Mouse (Mus musculus) intestine, embryonic 15.5 days (tissue): ENCODE measurements at regions not wholly inside any gene's neighbourhood (a gene's known extent, or its start where the extent isn't known, plus 50 kb on each side); places are given as distances from the start of the nearest gene placed in this dataset.
"Not testable (repeated sequence)": the region's sequence is repeated elsewhere in the genome, so short reads cannot be mapped to it uniquely, and the experiment has no call there.

Experiments
- ATAC-seq: fragments of 200-750 bp; cut with Nextera tagmentation; 2 replicates; pipeline ENCODE4 v1.8.0; 2017; ENCODE audit warnings: moderate TSS enrichment, moderate library complexity
- H3K27ac ChIP-seq: fragments of 300-500 bp; sonication (generic); 2 replicates; pipeline ENCODE4 v1.5.1; 2015; ENCODE audit warnings: mild to moderate bottlenecking, inconsistent platforms
- H3K27me3 ChIP-seq: fragments of 300-500 bp; sonication (generic); replicated peaks from 2 replicates; pipeline ENCODE4 v1.6.1; 2015; ENCODE audit warnings: inconsistent platforms
- H3K36me3 ChIP-seq: fragments of 300-500 bp; sonication (generic); 2 replicates; pipeline ENCODE4 v1.6.1; 2015; ENCODE audit warnings: inconsistent platforms
- H3K4me1 ChIP-seq: fragments of 300-500 bp; sonication (generic); replicated peaks from 2 replicates; pipeline ENCODE4 v1.6.1; 2015; ENCODE audit warnings: inconsistent platforms
- H3K4me2 ChIP-seq: fragments of 300-500 bp; sonication (generic); replicated peaks from 2 replicates; pipeline ENCODE4 v1.6.1; 2015; ENCODE audit warnings: mild to moderate bottlenecking, inconsistent platforms
- H3K4me3 ChIP-seq: fragments of 300-500 bp; sonication (generic); replicated peaks from 2 replicates; pipeline ENCODE4 v1.5.1; 2015; ENCODE audit warnings: inconsistent platforms
- H3K9ac ChIP-seq: fragments of 300-500 bp; sonication (generic); 2 replicates; pipeline ENCODE4 v1.6.1; 2015; ENCODE audit warnings: inconsistent platforms
- H3K9me3 ChIP-seq: fragments of 300-500 bp; sonication (generic); 2 replicates; pipeline ENCODE4 v1.6.1; 2016; ENCODE audit warnings: inconsistent platforms
- WGBS: fragments of 180-500 bp; shearing (Covaris S2); methylation state at CpG from one replicate; pipeline ENCODE4 v1.1.7; 2015; 5-methylcytosine and 5-hydroxymethylcytosine counted together

GRCm38 (mm10) chr9:43857988-43858387 is 114.2 kb downstream of the Nectin1 start:
- ATAC-seq = no peak
- Histone ChIP-seq H3K4me2 (no peak overlapping the region), H3K27ac (no peak overlapping the region), H3K27me3 (peaks cover 9% of the 10 kb centered on the region), H3K36me3 (no peaks in the 10 kb centered on the region), H3K9me3 (no peaks in the 10 kb centered on the region), H3K4me1 (no peaks in the 10 kb centered on the region), H3K9ac (no peak overlapping the region), H3K4me3 (no peak overlapping the region)
- 10% methylated on average over 2 of the region's 2 CpGs for WGBS

GRCm38 (mm10) chr9:43858761-43859160 is 115.0 kb downstream of the Nectin1 start:
- no peak for ATAC-seq
- Histone ChIP-seq H3K36me3 (no peaks in the 10 kb centered on the region), H3K9me3 (no peaks in the 10 kb centered on the region), H3K9ac (no peak overlapping the region), H3K27me3 (peaks cover 13% of the 10 kb centered on the region), H3K4me1 (peaks cover 3% of the 10 kb centered on the region), H3K4me2 (no peak overlapping the region), H3K27ac (no peak overlapping the region), H3K4me3 (no peak overlapping the region)
- WGBS = 33% methylated on average over 6 of the region's 6 CpGs

- no peak for ATAC-seq
- H3K27ac ChIP-seq = no peak overlapping the region
- peaks cover 9% of the 10 kb centered on the region for H3K4me1 ChIP-seq
- whole genome bisulfite sequencing = 96% methylated on average over 2 of the region's 2 CpGs
- no peak overlapping the region for H3K9ac ChIP-seq
- H3K4me3 ChIP-seq = no peak overlapping the region
- H3K27me3 ChIP-seq = peaks cover 22% of the 10 kb centered on the region
- H3K4me2 ChIP-seq = no peak overlapping the region
- no peaks in the 10 kb centered on the region for H3K9me3 ChIP-seq
- no peaks in the 10 kb centered on the region for H3K36me3 ChIP-seq
Observed at GRCm38 (mm10) chr9:43860264-43860663, 116.5 kb downstream of the Nectin1 start.

DNA sequence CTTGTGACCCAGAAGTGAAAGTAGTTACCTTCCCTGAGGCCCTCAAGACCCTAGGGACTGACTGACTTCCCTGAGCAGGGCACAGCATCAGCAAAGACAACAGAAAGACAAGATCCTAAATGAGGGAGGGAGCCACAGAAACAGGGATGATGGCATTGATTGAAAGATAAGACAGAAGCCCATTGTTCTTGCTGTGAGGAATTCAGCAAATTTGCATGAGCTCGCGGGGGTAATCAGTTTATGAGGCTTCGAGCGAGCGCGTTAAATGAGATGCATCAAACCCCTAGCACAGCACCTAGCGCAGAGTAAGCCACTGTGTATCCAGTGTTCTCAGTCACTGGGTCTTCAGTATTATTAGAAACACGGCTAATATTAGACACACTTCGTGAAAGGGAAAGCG is 117.6 kb downstream of the Nectin1 start:
- Histone ChIP-seq H3K4me1 (peaks cover 9% of the 10 kb centered on the region), H3K27ac (no peak overlapping the region), H3K4me2 (no peak overlapping the region), H3K9me3 (no peaks in the 10 kb centered on the region), H3K36me3 (no peaks in the 10 kb centered on the region), H3K27me3 (peaks cover 22% of the 10 kb centered on the region), H3K4me3 (no peak overlapping the region), H3K9ac (no peak overlapping the region)
- ATAC-seq = no peak
- 32% methylated on average over 10 of the region's 10 CpGs for WGBS

- H3K27ac ChIP-seq, H3K9ac ChIP-seq, H3K9me3 ChIP-seq, H3K4me3 ChIP-seq, H3K4me1 ChIP-seq, H3K36me3 ChIP-seq, H3K4me2 ChIP-seq, ATAC-seq: not testable (repeated sequence)
- WGBS = 12% methylated on average over 11 of the region's 11 CpGs
- H3K27me3 ChIP-seq = peaks cover 22% of the 10 kb centered on the region
Observed at GRCm38 (mm10) chr9:43862034-43862433, 118.2 kb downstream of the Nectin1 start.

DNA sequence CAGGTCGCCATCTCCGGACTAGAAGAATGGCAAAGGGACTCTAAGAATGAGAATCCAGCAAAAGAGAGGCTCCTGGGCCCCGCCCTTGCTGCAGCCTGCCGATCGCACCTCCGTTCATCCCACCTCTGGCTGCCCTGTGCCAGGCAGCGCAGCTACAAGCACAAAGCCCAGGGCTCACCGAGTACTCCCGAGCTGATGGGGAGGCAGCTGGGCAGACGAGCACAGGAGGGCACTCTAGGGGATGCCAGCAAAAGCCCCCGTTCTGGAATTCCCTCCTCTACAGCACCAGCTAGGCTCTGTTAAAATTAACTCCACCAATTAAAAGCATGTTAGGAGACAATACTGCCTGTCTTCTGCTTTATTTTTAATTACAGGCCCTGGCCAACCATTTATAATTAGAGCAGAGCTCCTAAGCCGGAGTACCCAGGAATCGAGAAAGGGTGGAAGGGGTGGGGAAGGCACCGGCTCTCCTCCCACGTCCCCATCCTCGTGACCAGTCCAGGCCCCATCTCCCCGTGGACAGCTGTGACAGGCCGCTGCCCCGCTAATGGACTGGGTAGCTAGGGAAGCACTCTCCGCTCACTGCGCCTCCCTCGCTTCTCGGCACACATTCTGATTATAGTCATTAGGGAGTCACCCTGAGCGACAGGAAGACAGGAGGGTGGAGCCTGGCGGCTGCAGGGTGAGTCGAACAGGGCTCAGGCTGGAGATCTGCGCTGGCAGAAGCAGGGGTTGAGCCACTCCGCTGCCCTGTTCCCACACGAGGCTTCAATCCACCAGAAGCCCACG is 120.0 kb downstream of the Nectin1 start:
- peaks cover 9% of the 10 kb centered on the region for H3K4me1 ChIP-seq
- peak; percentile 47; the same call in 1 of the 2 replicates for ATAC-seq
- no peak overlapping the region for H3K4me3 ChIP-seq
- H3K4me2 ChIP-seq = peak overlapping the region; percentile 53
- no peak overlapping the region for H3K9ac ChIP-seq
- H3K36me3 ChIP-seq = no peaks in the 10 kb centered on the region
- H3K27ac ChIP-seq = no peak overlapping the region
- H3K9me3 ChIP-seq = no peaks in the 10 kb centered on the region
- peaks cover 22% of the 10 kb centered on the region for H3K27me3 ChIP-seq
- 5% methylated on average over 30 of the region's 30 CpGs for WGBS

DNA sequence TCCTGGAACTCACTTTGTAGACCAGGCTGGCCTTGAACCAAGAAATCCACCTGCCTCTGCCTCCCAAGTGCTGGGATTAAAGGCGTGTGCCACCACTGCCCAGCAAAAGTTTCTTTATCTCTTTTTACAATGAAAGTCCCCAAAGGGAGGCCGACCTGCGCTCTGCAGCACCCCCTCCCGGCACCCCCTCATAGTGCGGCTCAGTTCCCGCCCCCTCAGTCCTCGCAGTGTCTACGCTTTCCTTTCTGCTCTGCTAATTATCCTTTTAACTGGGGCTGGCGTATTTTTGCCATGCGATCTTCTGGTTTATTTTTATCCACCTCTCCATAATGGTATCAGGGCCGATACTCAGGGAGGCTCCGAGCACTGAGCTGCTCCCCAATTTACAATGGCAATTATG is 123.0 kb downstream of the Nectin1 start:
- WGBS = 81% methylated on average over 12 of the region's 12 CpGs
- Histone ChIP-seq H3K36me3 (no peaks in the 10 kb centered on the region), H3K27me3 (peaks cover 22% of the 10 kb centered on the region), H3K9me3 (no peaks in the 10 kb centered on the region), H3K4me3 (no peak overlapping the region), H3K9ac (no peak overlapping the region), H3K4me2 (no peak overlapping the region), H3K27ac (no peak overlapping the region), H3K4me1 (peaks cover 9% of the 10 kb centered on the region)
- no peak for ATAC-seq

DNA sequence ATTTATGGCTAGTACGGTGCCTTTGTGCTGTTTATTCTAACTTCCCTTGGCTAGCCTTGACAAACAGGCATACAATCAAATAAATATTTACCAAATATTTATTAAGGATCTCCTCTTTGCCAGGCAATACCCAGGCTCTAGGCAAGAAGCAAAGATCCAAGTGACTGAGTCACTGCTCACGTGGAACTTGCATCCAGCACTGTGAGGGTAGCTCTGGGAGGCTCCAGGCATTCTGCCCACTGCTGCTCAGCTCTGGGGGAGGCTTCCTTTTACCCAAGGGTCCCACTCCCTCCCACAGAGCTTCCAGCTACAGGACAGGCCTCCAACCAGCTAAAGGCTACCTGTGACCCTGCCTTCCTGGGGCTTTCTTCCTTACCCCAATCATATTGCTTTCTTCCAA is 130.1 kb downstream of the Nectin1 start:
- peaks cover 10% of the 10 kb centered on the region for H3K27me3 ChIP-seq
- no peaks in the 10 kb centered on the region for H3K9me3 ChIP-seq
- no peak overlapping the region for H3K4me3 ChIP-seq
- no peak overlapping the region for H3K4me2 ChIP-seq
- no peak for ATAC-seq
- no peak overlapping the region for H3K9ac ChIP-seq
- 75% methylated on average over 2 of the region's 2 CpGs for WGBS
- no peaks in the 10 kb centered on the region for H3K36me3 ChIP-seq
- no peak overlapping the region for H3K27ac ChIP-seq
- H3K4me1 ChIP-seq = no peaks in the 10 kb centered on the region

DNA sequence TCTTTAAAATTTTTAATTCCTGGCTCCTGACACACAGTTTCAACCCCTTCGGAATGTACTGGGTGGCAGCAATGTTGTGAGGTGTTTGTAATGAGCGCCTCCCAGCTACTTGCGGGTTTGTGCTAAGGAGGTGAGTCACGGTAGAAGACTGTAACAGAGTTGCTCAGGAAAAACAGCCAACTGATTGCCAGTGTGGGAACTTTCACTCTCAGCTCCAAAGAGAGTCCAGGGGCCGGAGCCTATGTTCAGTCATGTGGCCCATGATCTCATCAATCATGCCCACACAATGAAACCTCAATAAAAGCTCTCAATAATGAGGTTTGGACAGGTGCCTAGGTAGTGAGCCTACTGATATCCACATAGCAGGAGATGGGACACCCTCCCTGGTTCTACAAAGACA is 130.5 kb downstream of the Nectin1 start:
- no peak for ATAC-seq
- peaks cover 15% of the 10 kb centered on the region for H3K27me3 ChIP-seq
- H3K4me1 ChIP-seq = no peaks in the 10 kb centered on the region
- no peak overlapping the region for H3K9ac ChIP-seq
- 80% methylated on average over 5 of the region's 5 CpGs for WGBS
- no peak overlapping the region for H3K4me3 ChIP-seq
- no peak overlapping the region for H3K27ac ChIP-seq
- no peaks in the 10 kb centered on the region for H3K36me3 ChIP-seq
- no peaks in the 10 kb centered on the region for H3K9me3 ChIP-seq
- no peak overlapping the region for H3K4me2 ChIP-seq

- Histone ChIP-seq H3K27me3 (peaks cover 42% of the 10 kb centered on the region), H3K4me3 (0 out of 2 replicates have a peak overlapping the region, but pooled peaks have one; percentile 1), H3K9ac (no peak overlapping the region), H3K9me3 (no peaks in the 10 kb centered on the region), H3K4me1 (peaks cover 7% of the 10 kb centered on the region; the same call in 1 of the 2 replicates), H3K4me2 (peak overlapping the region; percentile 51), H3K36me3 (no peaks in the 10 kb centered on the region), H3K27ac (no peak overlapping the region)
- 2% methylated on average over 24 of the region's 24 CpGs for WGBS
- no peak for ATAC-seq
Observed at GRCm38 (mm10) chr9:43879220-43879968, 135.6 kb downstream of the Nectin1 start.

DNA sequence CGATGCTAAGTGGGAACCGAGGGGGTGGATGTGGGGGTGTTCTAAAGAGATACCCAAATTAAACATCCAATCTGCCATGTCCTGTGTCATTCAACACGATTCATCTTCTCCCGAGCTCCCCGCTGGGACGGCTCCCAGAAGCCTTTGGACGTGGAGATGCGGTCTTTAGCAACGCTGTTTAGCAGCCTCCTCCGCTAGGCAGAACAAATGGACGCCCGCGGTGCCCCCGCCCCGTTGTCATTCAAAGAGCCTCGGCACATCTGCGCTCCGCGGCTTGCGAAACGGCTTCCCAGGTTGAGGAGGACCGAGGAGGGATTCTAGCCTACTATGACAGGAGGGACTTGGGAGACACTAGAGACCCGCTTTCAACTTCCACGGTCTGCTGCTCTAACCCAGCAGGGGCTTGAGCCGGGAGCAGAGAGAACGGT is 136.2 kb downstream of the Nectin1 start:
- Histone ChIP-seq H3K4me2 (peak overlapping the region; percentile 51), H3K4me1 (peaks cover 7% of the 10 kb centered on the region; the same call in 1 of the 2 replicates), H3K27me3 (peaks cover 42% of the 10 kb centered on the region), H3K36me3 (no peaks in the 10 kb centered on the region), H3K9ac (no peak overlapping the region), H3K9me3 (no peaks in the 10 kb centered on the region), H3K4me3 (0 out of 2 replicates have a peak overlapping the region, but pooled peaks have one; percentile 12), H3K27ac (no peak overlapping the region)
- under 1% methylated on average over 26 of the region's 26 CpGs for WGBS
- ATAC-seq = no peak

DNA sequence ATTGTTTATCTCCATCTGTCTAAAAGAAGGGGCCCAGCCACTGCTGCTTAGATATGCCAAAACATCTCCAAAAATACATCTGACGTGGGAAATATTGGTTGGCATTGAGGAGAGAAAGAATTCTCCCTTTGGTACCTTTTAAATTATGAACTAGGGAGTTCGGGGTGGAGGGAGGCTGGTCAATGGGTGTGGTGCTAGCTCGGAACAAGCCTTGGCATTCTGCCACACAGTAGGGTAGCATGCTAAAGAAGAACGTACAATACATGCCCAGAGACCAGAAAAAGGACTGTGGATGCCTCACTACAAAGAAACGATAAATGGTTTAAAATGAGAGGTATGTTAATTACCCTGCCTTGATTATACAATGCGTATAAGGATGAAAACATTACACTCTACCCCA is 149.3 kb downstream of the Nectin1 start:
- no peak overlapping the region for H3K4me3 ChIP-seq
- H3K36me3 ChIP-seq = no peaks in the 10 kb centered on the region
- H3K27ac ChIP-seq = no peak overlapping the region
- 61% methylated on average over 6 of the region's 6 CpGs for WGBS
- ATAC-seq = no peak
- no peak overlapping the region for H3K4me2 ChIP-seq
- H3K4me1 ChIP-seq = no peaks in the 10 kb centered on the region
- H3K9ac ChIP-seq = no peak overlapping the region
- H3K27me3 ChIP-seq = no peaks in the 10 kb centered on the region
- H3K9me3 ChIP-seq = no peaks in the 10 kb centered on the region
